ENCODE assay signal across 8 mouse cellular contexts in the genomic region with DNA sequence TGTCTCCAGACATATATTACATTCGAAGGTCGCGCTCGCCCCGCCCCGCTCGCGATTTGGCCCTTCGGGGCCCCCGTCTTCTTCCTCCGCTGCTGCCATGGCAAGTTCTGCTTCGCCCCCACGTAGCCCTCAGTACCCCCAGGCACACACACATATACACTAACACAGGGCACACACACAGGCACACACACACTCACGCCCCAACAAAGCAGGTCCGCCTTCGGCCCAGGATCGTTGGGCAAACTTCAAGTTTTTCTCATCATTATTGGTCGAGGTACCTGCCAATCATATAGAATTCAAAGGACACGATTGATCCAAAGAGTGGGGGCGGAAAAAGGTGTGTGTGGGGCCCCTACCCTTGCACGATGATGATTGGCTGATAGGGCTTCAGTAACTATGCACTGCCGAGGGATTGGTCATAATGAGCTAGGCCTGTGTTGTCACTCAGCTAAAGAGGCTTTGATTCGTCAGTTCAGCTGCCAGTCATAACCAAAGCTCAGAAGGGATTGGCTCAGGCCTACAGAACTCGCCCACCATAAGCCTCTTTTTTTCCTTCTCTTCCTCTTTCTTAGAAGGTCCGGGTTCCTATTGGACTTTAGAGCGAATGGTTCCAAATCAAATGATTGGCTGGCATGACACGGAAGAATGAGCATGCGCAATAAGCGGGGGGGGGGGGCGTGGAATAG. TPM values are rescaled to one million over a fixed set of nuclear protein-coding genes. Genes with fewer than 3 reads are reported as not detected.
DNase-seq lines count a peak whose midpoint lies in the region; ATAC-seq and TF ChIP-seq lines count a peak whose summit lies in the region.

A gene (minus strand): TSS at position 316 of the 686 bp plus-strand sequence.

- peak within 1 kb of the TSS; percentile 99 for H3K9ac ChIP-seq in forebrain, embryonic 12.5 days
- H3K9ac ChIP-seq in heart, postnatal 0 days (replicated peaks; ENCODE audit: low read depth, low read length) = peak within 1 kb of the TSS; percentile 72
- peak within 1 kb of the TSS; percentile 82 for H3K9ac ChIP-seq in liver, embryonic 16.5 days (ENCODE audit: low read depth, low read length)
- peak within 1 kb of the TSS; percentile 99 for H3K9ac ChIP-seq in neural tube, embryonic 13.5 days

- peak within 1 kb of the TSS; percentile 91 for H3K4me3 ChIP-seq in E14TG2a.4 (replicated peaks; ENCODE audit: low read length)
- H3K4me3 ChIP-seq in forebrain, embryonic 12.5 days (replicated peaks) = peak within 1 kb of the TSS; percentile 97
- H3K4me3 ChIP-seq in heart, postnatal 0 days (ENCODE audit: low read depth, low read length) = peak within 1 kb of the TSS; percentile 70
- peak within 1 kb of the TSS; percentile 77 for H3K4me3 ChIP-seq in liver, embryonic 16.5 days (ENCODE audit: low read depth, low read length)
- H3K4me3 ChIP-seq in neural tube, embryonic 13.5 days = peak within 1 kb of the TSS; percentile 78
- H3K4me3 ChIP-seq in testis, adult 2 months (ENCODE audit: control insufficient read depth, low read depth, low read length) = peak within 1 kb of the TSS; percentile 90

- TF ChIP-seq CTCF in E14TG2a.4 (conservative IDR thresholded peaks at IDR 0.05; ENCODE audit: low read length) = no peak
- TF ChIP-seq CTCF in heart, postnatal 0 days (IDR thresholded peaks at IDR 0.05; ENCODE audit: low read depth) = no peak
- TF ChIP-seq CTCF in testis, adult 2 months (IDR thresholded peaks at IDR 0.05; ENCODE audit: control insufficient read depth, insufficient read depth, insufficient replicate concordance, low read depth, low read length) = no peak

- peaks cover 41% of the 10 kb centered on the region for H3K36me3 ChIP-seq in E14TG2a.4 (ENCODE audit: insufficient read depth, low read length)
- H3K36me3 ChIP-seq in forebrain, embryonic 12.5 days (replicated peaks) = peaks cover 22% of the 10 kb centered on the region
- H3K36me3 ChIP-seq in heart, postnatal 0 days (replicated peaks; ENCODE audit: control insufficient read depth, insufficient read depth, low read length) = peaks cover 20% of the 10 kb centered on the region
- peaks cover 8% of the 10 kb centered on the region for H3K36me3 ChIP-seq in liver, embryonic 16.5 days (ENCODE audit: control insufficient read depth, insufficient read depth)
- H3K36me3 ChIP-seq in neural tube, embryonic 13.5 days = peaks cover 23% of the 10 kb centered on the region
- H3K36me3 ChIP-seq in testis, adult 2 months (ENCODE audit: control insufficient read depth, insufficient read depth, low read length) = no peaks in the 10 kb centered on the region

- H3K27ac ChIP-seq in forebrain, embryonic 12.5 days = peak within 1 kb of the TSS; percentile 92
- H3K27ac ChIP-seq in heart, postnatal 0 days (ENCODE audit: low read depth) = peak within 1 kb of the TSS; percentile 95
- H3K27ac ChIP-seq in liver, embryonic 16.5 days (ENCODE audit: low read length) = peak within 1 kb of the TSS; percentile 88
- H3K27ac ChIP-seq in neural tube, embryonic 13.5 days (replicated peaks) = peak within 1 kb of the TSS; percentile 93
- peak within 1 kb of the TSS; percentile 97 for H3K27ac ChIP-seq in testis, adult 2 months (ENCODE audit: control insufficient read depth, insufficient read depth, low read depth, low read length)

- H3K4me1 ChIP-seq in E14TG2a.4 (replicated peaks; ENCODE audit: low read depth, low read length) = peaks cover 69% of the 10 kb centered on the region
- H3K4me1 ChIP-seq in forebrain, embryonic 12.5 days = peaks cover 42% of the 10 kb centered on the region
- peaks cover 22% of the 10 kb centered on the region for H3K4me1 ChIP-seq in heart, postnatal 0 days (ENCODE audit: control insufficient read depth, insufficient read depth)
- peaks cover 46% of the 10 kb centered on the region for H3K4me1 ChIP-seq in liver, embryonic 16.5 days (ENCODE audit: control insufficient read depth, low read depth, low read length)
- H3K4me1 ChIP-seq in neural tube, embryonic 13.5 days (replicated peaks) = peaks cover 49% of the 10 kb centered on the region
- peaks cover 10% of the 10 kb centered on the region for H3K4me1 ChIP-seq in testis, adult 2 months (ENCODE audit: control insufficient read depth, insufficient read depth, low read length)

- TF ChIP-seq POLR2A in testis, adult 2 months (IDR thresholded peaks at IDR 0.05; ENCODE audit: control insufficient read depth, low read depth, low read length) = peak; percentile 29; the same call in 1 of the 2 replicates

- under 1% methylated on average over 30 of the region's 30 CpGs for WGBS in forebrain, embryonic 12.5 days
- WGBS in heart, postnatal 0 days = under 1% methylated on average over 30 of the region's 30 CpGs
- under 1% methylated on average over 30 of the region's 30 CpGs for WGBS in liver, embryonic 16.5 days (ENCODE audit: insufficient replicate concordance)
- under 1% methylated on average over 30 of the region's 30 CpGs for WGBS in neural tube, embryonic 13.5 days

- DNase-seq in c-Kit-positive CD71-positive TER-119-positive erythroid progenitor cells, embryonic 14.5 days (ENCODE audit: low spot score) = peak; percentile 100
- DNase-seq in heart, postnatal 0 days (ENCODE audit: low spot score) = peak; percentile 100
- DNase-seq in kidney, postnatal 4 days = peak; percentile 98 to 99

- peak; percentile 94 for ATAC-seq in forebrain, embryonic 12.5 days (ENCODE audit: low FRiP score)
- peak; percentile 90 for ATAC-seq in heart, postnatal 0 days (ENCODE audit: insufficient read depth, low read depth)
- ATAC-seq in liver, embryonic 16.5 days (ENCODE audit: low read depth) = peak; percentile 89
- peak; percentile 95 for ATAC-seq in neural tube, embryonic 13.5 days (ENCODE audit: low read depth)

- H3K4me2 ChIP-seq in forebrain, embryonic 12.5 days = peak within 1 kb of the TSS; percentile 96
- H3K4me2 ChIP-seq in heart, postnatal 0 days (ENCODE audit: low read depth, low read length) = peak within 1 kb of the TSS; percentile 98
- peak within 1 kb of the TSS; percentile 89 for H3K4me2 ChIP-seq in liver, embryonic 16.5 days (ENCODE audit: low read depth, low read length)
- H3K4me2 ChIP-seq in neural tube, embryonic 13.5 days = peak within 1 kb of the TSS; percentile 99

- no peaks in the 10 kb centered on the region for H3K9me3 ChIP-seq in E14TG2a.4 (ENCODE audit: low read length)
- no peaks in the 10 kb centered on the region for H3K9me3 ChIP-seq in forebrain, embryonic 12.5 days
- no peaks in the 10 kb centered on the region for H3K9me3 ChIP-seq in heart, postnatal 0 days (replicated peaks; ENCODE audit: control insufficient read depth, low read length)
- no peaks in the 10 kb centered on the region for H3K9me3 ChIP-seq in liver, embryonic 16.5 days (replicated peaks; ENCODE audit: control insufficient read depth, low read length)
- H3K9me3 ChIP-seq in neural tube, embryonic 13.5 days = no peaks in the 10 kb centered on the region

- peak; percentile 92 for TF ChIP-seq EP300 in heart, postnatal 0 days (IDR thresholded peaks at IDR 0.05; ENCODE audit: low read depth)

- H3K27me3 ChIP-seq in E14TG2a.4 (ENCODE audit: insufficient read depth, low read length) = no peaks in the 10 kb centered on the region
- no peaks in the 10 kb centered on the region for H3K27me3 ChIP-seq in forebrain, embryonic 12.5 days
- no peaks in the 10 kb centered on the region for H3K27me3 ChIP-seq in heart, postnatal 0 days (ENCODE audit: control insufficient read depth, insufficient read depth, low read length)
- H3K27me3 ChIP-seq in liver, embryonic 16.5 days (ENCODE audit: control insufficient read depth, insufficient read depth, low read depth, low read length) = no peaks in the 10 kb centered on the region
- H3K27me3 ChIP-seq in neural tube, embryonic 13.5 days = no peaks in the 10 kb centered on the region
- no peaks in the 10 kb centered on the region for H3K27me3 ChIP-seq in testis, adult 2 months (ENCODE audit: control insufficient read depth, insufficient read depth, low read length)

RNA-seq across cellular contexts. Expression of the gene that starts here (rescaled TPM):
- polyA plus RNA-seq in forebrain, embryonic 12.5 days (2016; fragmentation: Nextera tagmentation; extraction: Ambion mirVana) = 241 and 247 TPM in 2 replicates
- 29.6 and 42.5 TPM in 2 replicates for total RNA-seq in heart, postnatal 0 days (2014; rRNA removed; ENCODE audit: low replicate concordance)
- polyA plus RNA-seq in heart, postnatal 0 days (2015; fragmentation: Nextera tagmentation; extraction: Ambion mirVana) = 79.9 and 86.5 TPM in 2 replicates
- polyA plus RNA-seq in liver, embryonic 16.5 days (2015; fragmentation: Nextera tagmentation; extraction: Ambion mirVana) = 90.3 and 92.4 TPM in 2 replicates
- polyA plus RNA-seq in neural tube, embryonic 13.5 days (2015; fragmentation: Nextera tagmentation; extraction: Ambion mirVana) = 260 and 270 TPM in 2 replicates
- 56.6 and 63.4 TPM in 2 replicates for polyA plus RNA-seq in testis, adult 2 months (2012; rRNA removed)

Comparison
In these comparisons a context has a peak if more than half of its experiments do, and no peak if none do; other contexts are left out.
1. Peak in every context shown above with its lines: DNase-seq, ATAC-seq, H3K4me3 ChIP-seq and H3K27ac ChIP-seq.